Mouse (Mus musculus) forebrain, embryonic 10.5 days (tissue): ENCODE measurements around the gene Olfr869. TPM values are rescaled to one million over a fixed set of nuclear protein-coding genes. Genes with fewer than 3 reads are reported as not detected.

Experiments used
- DNase-seq: peaks from one replicate; pipeline ENCODE4 v3.0.0-alpha.2; 2017; ENCODE audit warnings: low spot score; ENCODE audit errors: extremely low spot score
- H3K27ac ChIP-seq: fragments of 300-500 bp; sonication (generic); 2 replicates; pipeline ENCODE4 v1.5.1; 2016; ENCODE audit warnings: mild to moderate bottlenecking
- H3K27me3 ChIP-seq: fragments of 300-500 bp; sonication (generic); 2 replicates; pipeline ENCODE4 v1.6.1; 2016; ENCODE audit warnings: mild to moderate bottlenecking; ENCODE audit not compliant: poor library complexity, severe bottlenecking
- H3K36me3 ChIP-seq: fragments of 300-500 bp; sonication (generic); replicated peaks from 2 replicates; pipeline ENCODE4 v1.6.1; 2016; ENCODE audit warnings: mild to moderate bottlenecking, moderate library complexity
- H3K4me1 ChIP-seq: fragments of 300-500 bp; sonication (generic); 2 replicates; pipeline ENCODE4 v1.6.1; 2016
- H3K4me3 ChIP-seq: fragments of 300-500 bp; sonication (generic); 2 replicates; pipeline ENCODE4 v1.5.1; 2016; ENCODE audit warnings: mild to moderate bottlenecking, moderate library complexity
- H3K9me3 ChIP-seq: fragments of 300-500 bp; sonication (generic); 2 replicates; pipeline ENCODE4 v1.6.1; 2016; ENCODE audit warnings: mild to moderate bottlenecking, moderate library complexity
- WGBS: fragments of 180-500 bp; shearing (Covaris S2); methylation state at CpG from one replicate; pipeline ENCODE4 v1.1.7; 2016; 5-methylcytosine and 5-hydroxymethylcytosine counted together
- polyA plus RNA-seq: library from polyadenylated mRNA; unstranded; fragments of >200 nt; fragmentation: Nextera tagmentation; extraction: Ambion mirVana; gene quantifications from 2 replicates; pipeline ENCODE4 v1.2.1, GENCODE M21; 2016

Gene Olfr869
- not detected in 2 replicates for polyA plus RNA-seq

- Histone ChIP-seq H3K9me3 (peaks cover 9% of the 10 kb centered on the region; the same call in 1 of the 2 replicates), H3K27ac (no peak within 1 kb of the TSS), H3K4me1 (no peaks in the 10 kb centered on the region), H3K4me3 (no peak within 1 kb of the TSS), H3K27me3 (no peaks in the 10 kb centered on the region), H3K36me3 (no peaks in the 10 kb centered on the region)
- 89% methylated on average over 2 of the region's 2 CpGs for WGBS
- DNase-seq, result no peak
Measured at GRCm38 (mm10) chr9:20128709-20129108, at the start of gene Olfr869. Gene Olfr869 (plus strand): TSS chr9:20129009.

- no peaks in the 10 kb centered on the region for H3K27me3 ChIP-seq
- no peak for DNase-seq
- H3K4me3 ChIP-seq, result no peak within 1 kb of the TSS
- H3K36me3 ChIP-seq, result no peaks in the 10 kb centered on the region
- H3K27ac ChIP-seq, result no peak within 1 kb of the TSS
- WGBS, result 50% methylated on average over 2 of the region's 2 CpGs
- peaks cover 31% of the 10 kb centered on the region for H3K9me3 ChIP-seq
- H3K4me1 ChIP-seq, result no peaks in the 10 kb centered on the region
Measured at GRCm38 (mm10) chr9:20098326-20098725, 30.5 kb upstream of the Olfr869 start, which contains the start of gene Olfr868. Gene Olfr868 (plus strand): TSS chr9:20098626.

DNA sequence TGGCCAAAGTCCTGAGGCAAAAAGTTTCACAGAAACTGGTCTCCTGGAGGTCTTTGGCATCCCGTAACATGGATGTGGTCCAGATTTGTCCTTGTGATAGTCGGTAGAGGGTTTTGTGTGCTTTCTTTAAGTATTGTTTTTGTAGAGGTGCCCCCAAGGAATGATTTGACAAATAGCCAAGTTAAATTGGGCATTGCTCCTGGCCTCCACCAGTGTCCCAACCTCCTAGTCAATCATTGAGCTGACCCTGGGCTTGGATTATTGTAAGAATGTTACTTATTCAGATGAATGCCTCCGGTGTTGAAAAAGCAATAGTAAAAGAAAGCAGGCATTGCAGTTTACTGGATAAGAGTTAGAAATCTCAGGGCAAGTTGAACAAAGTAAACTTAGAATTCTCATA is 20.9 kb downstream of the Olfr869 start:
- Histone ChIP-seq H3K4me1 (no peaks in the 10 kb centered on the region), H3K36me3 (no peaks in the 10 kb centered on the region), H3K27me3 (no peaks in the 10 kb centered on the region), H3K9me3 (peaks cover 57% of the 10 kb centered on the region), H3K4me3 (no peak overlapping the region), H3K27ac (no peak overlapping the region)
- DNase-seq, result no peak
- 89% methylated on average over 3 of the region's 3 CpGs for WGBS

- H3K9me3 ChIP-seq, result peaks cover 34% of the 10 kb centered on the region
- no peaks in the 10 kb centered on the region for H3K27me3 ChIP-seq
- H3K36me3 ChIP-seq, result no peaks in the 10 kb centered on the region
- H3K4me1 ChIP-seq, result no peaks in the 10 kb centered on the region
- DNase-seq, result no peak
- H3K4me3 ChIP-seq, result no peak within 1 kb of the TSS
- 71% methylated on average over 2 of the region's 2 CpGs for WGBS
- no peak within 1 kb of the TSS for H3K27ac ChIP-seq
Measured at GRCm38 (mm10) chr9:20173957-20174356, 45.1 kb downstream of the Olfr869 start, which contains the start of gene Olfr870. Gene Olfr870 (minus strand): TSS chr9:20174057.

DNA sequence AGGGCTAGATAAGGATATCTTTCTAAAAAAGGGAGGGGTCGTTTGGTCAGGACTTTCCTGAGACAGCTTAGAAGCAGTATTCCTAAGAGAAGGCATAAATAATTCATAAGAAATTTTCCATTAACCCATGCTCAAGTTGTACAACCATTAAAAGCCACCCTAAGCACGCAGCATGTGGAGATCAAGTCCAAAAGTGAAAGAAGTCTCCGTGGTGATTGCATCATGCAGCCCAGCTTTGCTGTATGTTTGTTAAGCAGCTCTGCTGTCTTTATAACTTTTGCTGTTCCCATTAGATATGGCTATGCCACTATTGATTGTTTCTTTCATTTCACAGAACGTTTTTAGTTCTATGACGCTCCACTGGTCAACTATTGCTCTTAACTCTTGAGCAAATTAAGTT is 50.7 kb downstream of the Olfr869 start:
- WGBS, result 81% methylated on average over 5 of the region's 5 CpGs
- Histone ChIP-seq H3K9me3 (peaks cover 65% of the 10 kb centered on the region; the same call in 1 of the 2 replicates), H3K27me3 (no peaks in the 10 kb centered on the region), H3K36me3 (no peaks in the 10 kb centered on the region), H3K27ac (no peak overlapping the region), H3K4me3 (no peak overlapping the region), H3K4me1 (no peaks in the 10 kb centered on the region)
- no peak for DNase-seq

Other genes with a start within 250 kb of the Olfr869 start
- gene Olfr862, start 241.0 kb upstream of the Olfr869 start, polyA plus RNA-seq, result not detected in 2 replicates
- gene Olfr77, start 212.1 kb upstream of the Olfr869 start, polyA plus RNA-seq, result 0.15 and 0.20 TPM in 2 replicates
- not detected in 2 replicates for gene Olfr866, start 101.0 kb upstream of the Olfr869 start, polyA plus RNA-seq
- gene Olfr867, start 71.4 kb upstream of the Olfr869 start, polyA plus RNA-seq, result not detected in 2 replicates
- gene Olfr868, start 30.4 kb upstream of the Olfr869 start, polyA plus RNA-seq, result not detected in 2 replicates
- not detected in 2 replicates for gene Olfr870, start 45.0 kb downstream of the Olfr869 start, polyA plus RNA-seq
- gene Olfr871, start 83.2 kb downstream of the Olfr869 start, polyA plus RNA-seq, result not detected in 2 replicates
- gene Olfr872, start 108.1 kb downstream of the Olfr869 start, polyA plus RNA-seq, result not detected in 2 replicates
- gene Olfr39, start 153.3 kb downstream of the Olfr869 start, polyA plus RNA-seq, result not detected in 2 replicates
- not detected in 2 replicates for gene Olfr873, start 169.5 kb downstream of the Olfr869 start, polyA plus RNA-seq
- not detected in 2 replicates for gene Olfr18, start 207.1 kb downstream of the Olfr869 start, polyA plus RNA-seq